Mouse (Mus musculus) intestine, embryonic 14.5 days (tissue): ENCODE results near the gene Tulp1. TPM values are rescaled to one million over a fixed set of nuclear protein-coding genes. Genes with fewer than 3 reads are reported as not detected.
A peak's percentile ranks its signal among the peaks of the same experiment; 100 is the strongest.
"Not testable (repeated sequence)": the region's sequence is repeated elsewhere in the genome, so short reads cannot be mapped to it uniquely, and the experiment has no call there.

Experiments
- ATAC-seq: fragments of 200-750 bp; cut with Nextera tagmentation; replicated peaks from 2 replicates; pipeline ENCODE4 v1.8.0; 2017; ENCODE audit warnings: low read depth, moderate number of reproducible peaks, moderate TSS enrichment, moderate library complexity; ENCODE audit not compliant: low FRiP score, low TSS enrichment
- DNase-seq: peaks from one replicate; pipeline ENCODE4 v3.0.0-alpha.2; 2018; ENCODE audit warnings: low spot score
- H3K27ac ChIP-seq: fragments of 300-500 bp; sonication (generic); 2 replicates; pipeline ENCODE4 v1.5.1; 2014; ENCODE audit warnings: low read depth, mild to moderate bottlenecking, control low read depth
- H3K27me3 ChIP-seq: fragments of 300-500 bp; sonication (generic); replicated peaks from 2 replicates; pipeline ENCODE4 v1.6.1; 2014; ENCODE audit warnings: low read length, control low read depth; ENCODE audit not compliant: control insufficient read depth, insufficient read depth
- H3K36me3 ChIP-seq: fragments of 300-500 bp; sonication (generic); 2 replicates; pipeline ENCODE4 v1.6.1; 2014; ENCODE audit warnings: low read length, control low read depth; ENCODE audit not compliant: control insufficient read depth, insufficient read depth
- H3K4me1 ChIP-seq: fragments of 300-500 bp; sonication (generic); replicated peaks from 2 replicates; pipeline ENCODE4 v1.6.1; 2014; ENCODE audit warnings: low read length, control low read depth, mixed read lengths; ENCODE audit not compliant: control insufficient read depth, insufficient read depth
- H3K4me2 ChIP-seq: fragments of 300-500 bp; sonication (generic); 2 replicates; pipeline ENCODE4 v1.6.1; 2014; ENCODE audit warnings: low read length
- H3K4me3 ChIP-seq: fragments of 300-500 bp; sonication (generic); 2 replicates; pipeline ENCODE4 v1.5.1; 2014; ENCODE audit warnings: low read depth, low read length, control low read depth, mixed read lengths
- H3K9ac ChIP-seq: fragments of 300-500 bp; sonication (generic); 2 replicates; pipeline ENCODE4 v1.6.1; 2014; ENCODE audit warnings: mild to moderate bottlenecking, low read length
- H3K9me3 ChIP-seq: fragments of 300-500 bp; sonication (generic); 2 replicates; pipeline ENCODE4 v1.6.1; 2016; ENCODE audit warnings: low read length, control low read depth; ENCODE audit not compliant: control insufficient read depth
- WGBS: fragments of 180-500 bp; shearing (Covaris S2); extraction: QIAGEN DNeasy Blood & Tissue Kit; methylation state at CpG from one replicate; pipeline ENCODE4 v1.1.7; 2014; 5-methylcytosine and 5-hydroxymethylcytosine counted together
- polyA plus RNA-seq: library from polyadenylated mRNA; unstranded; fragments of >200 nt; fragmentation: Nextera tagmentation; extraction: Ambion mirVana; gene quantifications from 2 replicates; pipeline ENCODE4 v1.2.1, GENCODE M21; 2014

Gene Tulp1
- polyA plus RNA-seq, 1 experiment from 2014 or later = 3.7 TPM

DNA sequence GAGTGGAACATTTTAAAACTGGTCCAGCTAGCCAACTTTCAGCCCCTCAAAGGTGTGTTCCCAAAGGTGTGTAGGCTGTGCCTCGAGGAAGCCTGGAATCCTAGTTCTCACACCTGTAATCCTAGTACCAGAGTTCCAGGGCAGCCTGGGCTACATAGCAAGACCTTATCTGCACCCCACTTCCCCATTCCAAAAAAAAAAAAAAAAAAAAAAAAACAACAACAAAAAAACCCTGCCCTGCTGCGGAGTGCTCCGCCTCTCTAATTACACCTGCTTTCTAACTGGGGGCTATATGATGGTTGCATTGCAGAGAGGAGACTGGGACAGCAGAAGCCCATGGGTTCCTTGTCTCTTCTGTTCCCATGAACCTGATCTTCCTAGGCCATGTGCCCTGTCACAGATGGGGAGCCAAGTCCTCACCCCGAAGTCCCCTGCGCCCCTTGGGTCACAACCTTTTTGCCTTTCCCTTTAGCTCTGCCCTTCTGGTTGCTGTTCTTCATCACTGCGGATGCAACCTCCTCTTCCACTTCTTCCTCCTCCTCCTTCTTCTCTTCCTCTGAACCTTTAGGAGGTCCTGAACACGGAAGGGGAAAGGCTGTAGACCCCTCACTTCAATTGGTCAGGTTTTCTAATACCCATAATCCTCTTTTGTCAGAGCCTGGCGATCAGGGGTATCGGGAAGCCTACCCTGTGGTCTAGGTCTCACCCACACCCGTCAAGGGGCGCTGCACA is 2.9 kb downstream of the Tulp1 start:
- H3K27ac ChIP-seq = no peak overlapping the region
- peak overlapping the region; percentile 31 for H3K4me3 ChIP-seq
- 39% methylated on average over 11 of the region's 11 CpGs for WGBS
- H3K36me3 ChIP-seq = no peaks in the 10 kb centered on the region
- H3K9ac ChIP-seq = peak overlapping the region; percentile 27
- H3K27me3 ChIP-seq = peaks cover 46% of the 10 kb centered on the region
- DNase-seq = no peak
- no peak for ATAC-seq
- H3K4me1 ChIP-seq = peaks cover 20% of the 10 kb centered on the region; the same call in 1 of the 2 replicates
- H3K9me3 ChIP-seq = no peaks in the 10 kb centered on the region
- H3K4me2 ChIP-seq = peak overlapping the region; percentile 53

DNA sequence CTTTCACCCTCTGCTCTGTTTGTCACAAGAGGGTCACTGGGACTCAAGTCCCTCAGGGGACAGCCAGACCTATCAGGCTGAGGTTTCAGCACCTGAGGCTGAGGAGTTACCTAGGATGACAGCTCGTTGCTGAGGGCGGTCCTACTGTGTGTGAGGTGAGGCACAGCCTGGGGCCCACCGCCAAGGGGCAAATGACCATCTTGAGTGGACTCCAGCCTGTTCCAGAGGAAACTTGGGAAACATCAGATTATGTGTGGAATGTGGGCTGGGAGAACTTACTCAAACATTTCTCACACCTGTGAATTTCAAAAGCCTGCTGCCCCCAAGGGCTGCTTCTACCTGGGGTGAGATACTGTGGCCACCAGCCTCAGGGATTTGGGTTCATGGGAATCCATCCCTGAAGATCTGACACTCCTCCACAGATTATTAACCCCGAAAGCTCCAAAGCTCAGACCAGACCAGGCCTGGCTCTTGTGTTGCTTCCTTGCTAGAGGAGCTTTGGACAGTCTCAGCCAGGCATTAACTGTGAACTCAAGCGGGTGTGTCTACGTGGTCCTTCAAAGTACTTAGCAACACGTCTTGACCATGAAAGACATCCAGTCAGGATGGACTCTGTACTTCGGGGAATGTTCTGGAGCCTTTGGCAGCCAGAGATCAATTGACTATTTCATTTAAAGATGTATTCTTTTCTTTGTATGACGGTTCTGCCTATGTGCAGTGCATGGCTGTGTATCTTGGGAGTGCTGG is 4.3 kb downstream of the Tulp1 start:
- Histone ChIP-seq H3K4me3 (no peak overlapping the region), H3K36me3 (no peaks in the 10 kb centered on the region), H3K4me1 (peaks cover 20% of the 10 kb centered on the region; the same call in 1 of the 2 replicates), H3K4me2 (no peak overlapping the region), H3K27ac (no peak overlapping the region), H3K9me3 (no peaks in the 10 kb centered on the region), H3K9ac (no peak overlapping the region), H3K27me3 (peaks cover 46% of the 10 kb centered on the region)
- DNase-seq (no peak), ATAC-seq (no peak)
- WGBS = 77% methylated on average over 9 of the region's 9 CpGs

DNA sequence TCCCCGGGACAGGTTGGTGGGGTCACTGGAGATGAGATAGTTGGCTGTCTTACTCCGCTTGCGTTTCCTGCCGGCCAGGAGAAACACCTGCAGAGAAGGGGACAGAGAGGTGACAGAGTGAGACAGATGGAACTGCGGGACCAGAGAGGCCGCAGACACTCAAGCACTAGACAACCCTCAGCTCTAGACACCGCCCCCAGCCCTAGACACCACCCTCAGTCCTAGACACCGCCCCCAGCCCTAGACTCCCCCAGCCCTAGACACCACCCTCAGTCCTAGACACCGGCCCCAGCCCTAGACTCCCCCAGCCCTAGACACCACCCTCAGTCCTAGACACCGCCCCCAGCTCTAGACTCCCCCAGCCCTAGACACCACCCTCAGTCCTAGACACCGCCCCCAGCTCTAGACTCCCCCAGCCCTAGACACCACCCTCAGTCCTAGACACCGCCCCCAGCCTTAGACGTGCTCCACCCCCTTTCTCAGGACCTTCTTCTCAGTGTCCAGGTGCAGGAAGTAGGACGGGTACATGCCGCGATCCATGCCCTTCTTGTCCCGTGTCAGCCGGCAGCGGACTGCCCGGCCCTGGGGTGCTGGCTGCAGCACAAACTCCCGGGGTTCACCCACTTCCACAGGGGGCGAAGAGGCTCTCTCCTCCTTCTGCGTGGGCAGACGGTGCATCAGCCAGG is 6.3 kb downstream of the Tulp1 start:
- H3K4me3 ChIP-seq, H3K36me3 ChIP-seq, H3K27ac ChIP-seq, H3K9me3 ChIP-seq, H3K9ac ChIP-seq, ATAC-seq, DNase-seq, H3K4me2 ChIP-seq: not testable (repeated sequence)
- Histone ChIP-seq H3K27me3 (peaks cover 28% of the 10 kb centered on the region), H3K4me1 (peaks cover 16% of the 10 kb centered on the region; the same call in 1 of the 2 replicates)
- 18% methylated on average over 23 of the region's 24 CpGs for WGBS

DNA sequence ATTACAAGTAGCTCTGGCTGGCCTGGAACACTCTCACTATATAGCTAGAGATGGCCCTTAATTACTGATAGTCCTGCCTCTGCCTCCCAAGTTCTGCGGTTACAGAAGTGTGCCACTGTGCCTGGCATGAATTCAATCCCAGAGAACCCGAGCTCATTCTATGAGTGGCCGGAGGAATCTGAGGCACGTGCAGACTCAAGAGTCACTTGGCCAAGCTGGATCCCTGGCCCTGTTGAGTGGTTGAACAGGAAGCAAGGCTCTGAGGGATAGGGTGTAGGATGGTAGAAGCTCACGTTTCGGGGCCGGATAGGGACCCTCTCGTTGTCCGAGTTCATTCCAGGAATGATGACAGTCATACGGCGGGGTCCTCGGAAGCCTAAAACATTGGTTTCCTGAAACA is 9.2 kb downstream of the Tulp1 start:
- Histone ChIP-seq H3K4me2 (no peak overlapping the region), H3K9ac (no peak overlapping the region), H3K4me3 (no peak overlapping the region), H3K9me3 (no peaks in the 10 kb centered on the region), H3K4me1 (peaks cover 15% of the 10 kb centered on the region), H3K27ac (no peak overlapping the region), H3K36me3 (no peaks in the 10 kb centered on the region), H3K27me3 (0 out of 2 replicates have a peak, but pooled peaks cover 11% of the 10 kb centered on the region)
- ATAC-seq (no peak), DNase-seq (no peak)
- 91% methylated on average over 12 of the region's 12 CpGs for WGBS

DNA sequence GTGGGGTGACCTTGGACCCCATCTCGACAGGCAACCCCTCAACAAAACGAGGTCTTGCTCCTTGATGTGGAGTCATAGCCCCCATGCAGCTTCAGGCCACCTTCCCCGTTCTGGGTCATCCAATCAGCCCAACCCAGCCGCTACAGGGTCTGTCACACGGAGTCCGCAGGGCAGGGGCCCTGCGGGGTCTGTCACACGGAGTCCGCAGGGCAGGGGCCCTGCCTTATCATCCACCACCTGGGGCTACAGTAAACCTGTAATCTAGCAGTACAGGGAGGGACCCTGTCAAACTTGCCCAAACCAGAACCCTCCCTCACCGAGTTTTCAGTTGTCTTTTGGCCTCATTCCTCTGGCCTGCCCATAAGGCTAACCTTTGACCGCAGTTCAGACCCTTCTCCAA is 13.0 kb downstream of the Tulp1 start:
- Histone ChIP-seq H3K27me3 (no peaks in the 10 kb centered on the region), H3K9ac (peak overlapping the region; percentile 79; the same call in 1 of the 2 replicates), H3K36me3 (no peaks in the 10 kb centered on the region), H3K4me2 (peak overlapping the region; percentile 94), H3K9me3 (no peaks in the 10 kb centered on the region), H3K4me3 (peak overlapping the region; percentile 82), H3K4me1 (peaks cover 32% of the 10 kb centered on the region), H3K27ac (peak overlapping the region; percentile 99)
- DNase-seq = no peak
- 22% methylated on average over 11 of the region's 11 CpGs for WGBS
- no peak for ATAC-seq

DNA sequence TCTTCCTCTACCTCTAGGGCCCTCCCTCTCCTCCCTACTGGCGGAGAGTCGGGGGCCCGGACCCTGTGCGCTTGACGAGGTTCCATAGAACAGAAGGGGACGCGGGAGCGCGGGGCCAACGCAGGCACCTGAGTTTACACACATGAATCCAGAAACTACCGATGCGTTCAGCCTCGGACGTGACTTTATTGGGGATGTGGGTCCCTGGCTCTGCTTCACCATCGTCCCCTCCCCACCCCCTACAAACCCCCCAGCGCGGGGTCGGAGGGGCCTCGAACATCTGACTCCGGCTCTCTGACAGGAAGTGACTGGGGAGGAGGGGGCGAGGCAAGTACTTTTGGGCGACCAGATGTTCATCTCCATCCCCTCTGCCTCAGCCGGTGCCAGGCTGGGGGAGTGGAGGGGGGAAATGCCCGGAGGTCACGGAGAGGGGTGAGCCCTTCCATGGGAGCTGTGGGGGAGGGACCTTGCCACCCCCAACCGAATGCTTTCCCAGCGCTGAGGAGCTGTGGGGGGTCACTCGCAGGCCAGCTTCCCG is 13.6 kb downstream of the Tulp1 start:
- H3K27me3 ChIP-seq = no peaks in the 10 kb centered on the region
- ATAC-seq = no peak
- DNase-seq = no peak
- peak overlapping the region; percentile 82 for H3K4me3 ChIP-seq
- H3K27ac ChIP-seq = peak overlapping the region; percentile 99
- H3K9me3 ChIP-seq = no peaks in the 10 kb centered on the region
- H3K4me1 ChIP-seq = peaks cover 36% of the 10 kb centered on the region
- peak overlapping the region; percentile 79 for H3K9ac ChIP-seq
- H3K4me2 ChIP-seq = peak overlapping the region; percentile 94
- H3K36me3 ChIP-seq = no peaks in the 10 kb centered on the region
- WGBS = under 1% methylated on average over 29 of the region's 29 CpGs

DNA sequence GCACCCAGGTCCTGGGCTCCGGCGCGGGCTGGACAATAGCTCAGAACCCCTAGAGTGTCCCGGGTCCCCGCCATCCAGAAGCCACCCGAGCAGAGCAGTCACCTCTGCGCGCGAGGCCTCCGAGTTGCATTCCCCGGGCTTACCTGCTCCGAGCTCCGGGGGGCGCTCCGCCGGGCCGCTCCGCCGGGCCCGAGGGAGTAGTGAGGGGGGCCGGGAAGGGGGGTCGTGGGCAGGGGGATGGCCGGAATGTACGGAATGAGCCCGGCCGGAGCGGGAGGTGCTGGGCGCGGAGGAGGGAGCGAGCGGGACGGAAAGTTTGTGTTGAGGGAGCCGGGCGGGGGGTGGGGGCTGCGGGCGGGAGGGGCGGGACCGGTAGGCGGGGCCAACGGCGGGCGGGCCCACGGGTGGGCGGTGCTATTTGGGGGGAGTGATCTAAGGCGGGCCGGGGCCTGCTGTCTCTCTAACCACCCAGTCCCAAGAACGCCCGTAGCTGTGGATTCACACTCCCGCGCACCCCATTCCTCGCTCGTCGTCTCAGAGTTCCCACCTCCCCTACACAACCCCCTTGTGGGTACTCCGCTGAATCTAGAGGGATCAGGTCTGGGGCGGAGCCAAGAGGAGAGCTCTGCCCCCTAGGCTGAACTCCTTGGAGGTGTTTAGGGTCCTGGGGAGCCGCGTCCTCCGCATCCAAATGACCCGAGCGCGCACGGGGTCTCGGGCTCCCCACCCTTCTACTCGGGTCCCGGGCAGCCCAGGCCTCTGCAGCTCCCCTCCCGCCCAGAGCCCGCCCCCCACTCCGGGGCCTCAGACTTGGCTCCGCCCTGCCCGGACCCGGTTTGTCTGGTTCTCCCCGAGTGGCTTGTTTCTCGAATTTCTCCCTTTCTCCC is 14.3 kb downstream of the Tulp1 start, which contains the start of gene Tead3:
Gene Tead3, minus strand, starts transcription at position 352 of the 887 bp plus-strand sequence.
- ATAC-seq (peak; percentile 88), DNase-seq (peak; percentile 96)
- H3K4me2 ChIP-seq = peak within 1 kb of the TSS; percentile 94
- WGBS = under 1% methylated on average over 55 of the region's 73 CpGs
- H3K9ac ChIP-seq = peak within 1 kb of the TSS; percentile 79
- H3K36me3 ChIP-seq = no peaks in the 10 kb centered on the region
- peaks cover 43% of the 10 kb centered on the region for H3K4me1 ChIP-seq
- peak within 1 kb of the TSS; percentile 82 for H3K4me3 ChIP-seq
- no peaks in the 10 kb centered on the region for H3K9me3 ChIP-seq
- peak within 1 kb of the TSS; percentile 99 for H3K27ac ChIP-seq
- H3K27me3 ChIP-seq = no peaks in the 10 kb centered on the region
